Mouse (Mus musculus): ENCODE data around the gene Prr7. TPM values are rescaled to one million over a fixed set of nuclear protein-coding genes. Genes with fewer than 3 reads are reported as not detected.

The Prr7 gene
- polyA plus RNA-seq, 1 experiment from 2014 or later: 0.85 TPM

DNA sequence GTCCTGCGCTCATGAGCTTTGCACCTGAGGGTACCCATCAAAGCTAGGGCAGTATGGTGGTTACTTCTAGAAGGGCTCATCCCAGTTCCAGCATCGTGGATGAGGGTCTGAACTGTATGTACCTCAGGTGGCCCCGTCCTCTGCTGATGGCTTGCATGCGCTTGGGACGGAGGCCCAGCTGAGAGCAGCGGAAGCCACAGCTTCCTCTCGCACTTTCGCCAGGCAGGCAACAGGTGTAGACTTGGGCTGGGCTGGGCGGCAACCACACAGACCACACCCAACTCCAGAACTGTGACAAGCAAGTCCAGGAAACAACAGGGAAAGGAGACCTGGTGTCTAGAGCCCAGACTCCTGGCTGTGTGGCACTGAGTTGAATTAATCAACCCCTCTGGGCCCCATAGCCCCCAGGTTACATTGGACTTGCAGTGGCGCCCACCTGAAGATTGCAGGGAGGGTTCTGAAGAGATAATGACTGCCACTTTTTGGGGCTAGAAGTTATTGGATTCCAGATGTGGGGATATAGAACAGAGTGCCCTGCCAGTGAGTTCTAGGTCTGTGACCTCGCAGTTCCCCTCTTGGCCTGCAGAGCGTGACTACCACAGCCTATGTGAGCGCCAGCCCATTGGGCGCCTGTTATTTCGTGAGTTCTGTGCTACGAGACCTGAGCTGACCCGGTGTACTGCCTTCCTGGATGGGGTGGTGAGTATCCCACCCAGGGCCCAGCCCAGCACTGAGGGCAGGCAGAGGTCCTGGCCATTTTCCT is 14.2 kb upstream of the Prr7 start:
- WGBS: 87% methylated on average over 17 of the region's 17 CpGs
- Histone ChIP-seq H3K36me3 (peaks cover 44% of the 10 kb centered on the region), H3K27me3 (replicated peaks) (no peaks in the 10 kb centered on the region), H3K27ac (no peak overlapping the region), H3K9ac (no peak overlapping the region), H3K4me3 (replicated peaks) (no peak overlapping the region), H3K9me3 (no peaks in the 10 kb centered on the region), H3K4me1 (peaks cover 33% of the 10 kb centered on the region), H3K4me2 (no peak overlapping the region)
- no peak for ATAC-seq (ENCODE audit: insufficient read depth, low FRiP score, low read depth)

DNA sequence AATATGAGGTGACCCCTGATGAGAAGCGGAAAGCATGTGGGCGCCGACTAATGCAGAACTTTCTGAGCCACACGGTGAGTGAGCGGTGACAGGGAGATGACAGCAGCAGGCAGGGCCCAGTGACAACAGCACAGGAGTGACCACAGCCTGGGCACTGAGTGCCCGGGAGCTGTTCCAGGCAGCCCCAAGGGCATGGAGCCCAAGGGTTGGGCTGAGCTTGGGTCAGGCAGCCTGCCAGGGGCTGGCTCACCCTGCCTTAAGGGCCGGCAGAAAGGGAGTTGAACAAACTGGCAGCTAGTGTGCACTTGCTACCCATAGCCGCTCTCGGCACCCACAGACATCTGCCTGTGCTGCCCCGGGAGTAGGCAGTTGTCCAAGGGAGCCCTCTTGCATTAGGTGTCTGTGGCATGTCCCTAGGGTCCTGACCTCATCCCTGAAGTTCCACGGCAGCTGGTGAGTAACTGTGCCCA is 13.5 kb upstream of the Prr7 start:
- H3K4me3 ChIP-seq (replicated peaks): no peak overlapping the region
- no peaks in the 10 kb centered on the region for H3K9me3 ChIP-seq
- H3K4me2 ChIP-seq: no peak overlapping the region
- no peak for ATAC-seq (ENCODE audit: insufficient read depth, low FRiP score, low read depth)
- no peak overlapping the region for H3K27ac ChIP-seq
- peaks cover 33% of the 10 kb centered on the region for H3K4me1 ChIP-seq
- peaks cover 44% of the 10 kb centered on the region for H3K36me3 ChIP-seq
- 90% methylated on average over 11 of the region's 11 CpGs for WGBS
- H3K27me3 ChIP-seq (replicated peaks): no peaks in the 10 kb centered on the region
- no peak overlapping the region for H3K9ac ChIP-seq

DNA sequence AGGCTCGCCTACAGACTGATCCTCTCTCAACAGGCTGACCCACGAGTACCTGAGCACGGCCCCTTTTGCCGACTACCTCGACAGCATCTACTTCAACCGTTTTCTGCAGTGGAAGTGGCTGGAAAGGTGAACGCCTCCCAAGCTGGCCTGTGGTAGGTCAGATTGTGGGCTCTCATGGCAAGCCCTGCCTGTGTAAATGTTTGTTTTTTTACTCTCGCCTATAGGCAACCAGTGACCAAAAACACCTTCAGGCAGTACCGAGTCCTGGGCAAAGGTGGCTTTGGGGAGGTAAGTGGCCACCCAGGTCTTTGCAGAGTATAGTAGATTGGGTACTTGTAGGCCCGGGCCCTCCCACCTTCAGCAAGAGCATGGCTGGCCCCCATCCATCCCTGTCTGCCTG is 12.8 kb upstream of the Prr7 start:
- Histone ChIP-seq H3K9me3 (no peaks in the 10 kb centered on the region), H3K4me1 (peaks cover 27% of the 10 kb centered on the region), H3K9ac (no peak overlapping the region), H3K4me3 (replicated peaks) (no peak overlapping the region), H3K36me3 (peaks cover 49% of the 10 kb centered on the region), H3K4me2 (no peak overlapping the region), H3K27me3 (replicated peaks) (no peaks in the 10 kb centered on the region), H3K27ac (peak overlapping the region; percentile 40; the same call in 1 of the 2 replicates)
- ATAC-seq (ENCODE audit: insufficient read depth, low FRiP score, low read depth): no peak
- 85% methylated on average over 10 of the region's 10 CpGs for WGBS

DNA sequence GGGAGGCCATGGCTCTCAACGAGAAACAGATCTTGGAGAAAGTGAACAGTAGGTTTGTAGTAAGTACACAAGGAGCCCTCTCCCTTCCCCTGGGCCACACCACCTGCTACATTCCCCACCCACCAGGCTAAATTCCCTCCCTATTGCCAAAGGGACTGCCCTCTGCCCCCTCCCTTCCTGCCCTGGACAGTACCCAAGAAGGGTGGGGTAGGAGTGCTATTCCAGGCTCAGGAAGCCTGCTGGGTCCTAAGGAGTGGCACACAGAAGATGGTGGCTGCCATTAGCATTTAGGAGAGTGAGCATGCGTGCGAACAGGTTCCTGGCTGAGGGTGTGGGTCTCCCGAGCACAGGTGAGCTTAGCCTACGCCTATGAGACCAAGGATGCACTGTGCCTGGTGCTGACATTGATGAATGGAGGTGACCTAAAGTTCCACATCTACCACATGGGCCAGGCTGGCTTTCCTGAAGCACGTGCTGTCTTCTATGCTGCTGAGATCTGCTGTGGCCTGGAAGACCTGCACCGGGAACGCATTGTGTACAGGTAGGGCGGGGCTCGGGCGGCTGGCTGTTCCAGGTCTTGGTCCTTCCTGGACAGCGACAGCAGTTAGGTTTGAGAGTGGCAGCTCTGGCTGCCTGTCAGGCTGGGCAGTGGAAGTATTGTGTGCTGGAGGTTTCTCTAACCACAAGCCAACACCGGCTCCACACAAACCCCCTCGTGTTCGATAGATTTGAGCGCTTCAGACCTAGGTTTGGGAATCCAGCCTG is 12.1 kb upstream of the Prr7 start:
- H3K9ac ChIP-seq: no peak overlapping the region
- H3K36me3 ChIP-seq: peaks cover 52% of the 10 kb centered on the region
- H3K9me3 ChIP-seq: no peaks in the 10 kb centered on the region
- no peak overlapping the region for H3K4me3 ChIP-seq (replicated peaks)
- no peaks in the 10 kb centered on the region for H3K27me3 ChIP-seq (replicated peaks)
- peak overlapping the region; percentile 40; the same call in 1 of the 2 replicates for H3K27ac ChIP-seq
- H3K4me1 ChIP-seq: peaks cover 21% of the 10 kb centered on the region
- peak; percentile 44; the same call in 1 of the 2 replicates for ATAC-seq (ENCODE audit: insufficient read depth, low FRiP score, low read depth)
- 82% methylated on average over 16 of the region's 16 CpGs for WGBS
- H3K4me2 ChIP-seq: no peak overlapping the region

DNA sequence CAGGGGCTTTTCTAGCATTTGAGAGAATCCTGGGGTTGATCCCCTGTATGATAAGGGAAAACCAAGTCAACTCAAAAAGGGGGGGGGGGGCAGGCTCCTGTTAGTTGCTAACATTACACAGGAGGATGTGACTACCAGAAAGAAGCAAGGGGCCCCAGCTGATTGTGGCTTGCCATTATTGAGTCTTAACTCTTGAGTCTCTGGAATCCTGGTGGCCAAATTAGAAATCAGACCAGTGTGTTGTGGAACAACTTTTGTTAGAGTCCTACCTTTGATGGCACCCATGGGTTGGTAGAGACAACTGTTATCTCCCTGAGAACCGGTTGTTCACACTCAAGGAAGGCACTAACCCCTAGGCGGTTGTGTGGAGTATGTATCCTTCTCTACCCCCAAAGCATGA is 1.1 kb upstream of the Prr7 start:
- no peak overlapping the region for H3K4me2 ChIP-seq
- 47% methylated on average over 2 of the region's 2 CpGs for WGBS
- H3K9me3 ChIP-seq: no peaks in the 10 kb centered on the region
- H3K27me3 ChIP-seq (replicated peaks): no peaks in the 10 kb centered on the region
- no peak overlapping the region for H3K27ac ChIP-seq
- H3K36me3 ChIP-seq: peaks cover 18% of the 10 kb centered on the region
- no peak for ATAC-seq (ENCODE audit: insufficient read depth, low FRiP score, low read depth)
- H3K4me1 ChIP-seq: peaks cover 13% of the 10 kb centered on the region; the same call in 1 of the 2 replicates
- H3K9ac ChIP-seq: no peak overlapping the region
- no peak overlapping the region for H3K4me3 ChIP-seq (replicated peaks)

DNA sequence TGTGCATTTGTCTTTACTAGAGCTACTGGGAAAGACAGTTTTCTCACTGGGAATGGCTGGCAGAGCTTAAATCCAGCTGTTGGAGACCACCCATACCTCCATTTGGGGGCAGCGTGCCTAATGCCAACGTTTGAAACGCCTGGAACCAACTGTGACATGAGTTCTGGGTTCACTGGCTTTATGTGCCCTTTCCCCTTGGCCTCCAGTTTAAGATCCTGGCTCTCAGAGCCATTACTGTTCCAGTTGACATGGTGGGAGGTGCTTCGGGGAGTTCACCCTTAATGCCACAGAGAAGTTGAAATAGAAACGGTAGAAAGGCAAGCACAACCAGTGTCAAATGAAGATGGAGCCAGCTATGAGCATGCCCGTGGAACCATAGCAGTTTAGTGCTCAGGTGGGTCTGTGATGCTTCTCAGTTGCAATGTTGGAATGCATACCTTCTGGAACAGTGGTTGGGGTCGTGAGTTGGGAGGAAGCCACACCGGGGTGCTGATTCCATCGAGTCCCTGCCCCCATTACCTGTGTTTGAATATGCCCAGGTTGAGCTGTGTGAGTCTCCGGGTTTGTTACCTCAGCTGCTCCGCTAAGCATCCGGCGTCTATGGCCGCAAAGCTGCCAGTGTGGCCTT is 554 bp upstream of the Prr7 start:
- Histone ChIP-seq H3K9me3 (no peaks in the 10 kb centered on the region), H3K27me3 (replicated peaks) (no peaks in the 10 kb centered on the region), H3K9ac (no peak overlapping the region), H3K4me2 (peak overlapping the region; percentile 98), H3K36me3 (peaks cover 14% of the 10 kb centered on the region), H3K4me3 (replicated peaks) (peak overlapping the region; percentile 59), H3K27ac (no peak overlapping the region), H3K4me1 (peaks cover 13% of the 10 kb centered on the region; the same call in 1 of the 2 replicates)
- ATAC-seq (ENCODE audit: insufficient read depth, low FRiP score, low read depth): no peak
- 17% methylated on average over 14 of the region's 14 CpGs for WGBS

DNA sequence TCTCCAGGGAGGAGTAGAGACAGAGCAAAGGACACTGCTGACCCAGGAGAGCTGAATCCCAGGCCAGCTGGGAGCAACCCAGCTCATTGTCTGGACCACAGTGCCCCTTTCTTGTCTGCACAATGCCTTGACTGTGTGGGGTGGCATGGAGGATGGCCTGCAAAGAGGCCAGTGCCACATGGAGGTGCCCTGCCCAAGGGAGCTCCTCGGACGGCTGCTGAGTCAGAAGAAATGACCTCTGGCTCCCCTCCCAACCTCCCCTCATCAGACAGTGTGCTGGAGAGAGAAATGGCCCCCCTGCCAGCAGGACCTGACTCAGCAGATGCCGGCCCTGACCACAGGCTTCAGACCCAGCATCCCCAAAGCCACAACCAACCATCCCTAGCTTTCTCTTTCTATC is 1.1 kb downstream of the Prr7 start:
- WGBS: 31% methylated on average over 3 of the region's 3 CpGs
- H3K9ac ChIP-seq: no peak overlapping the region

DNA sequence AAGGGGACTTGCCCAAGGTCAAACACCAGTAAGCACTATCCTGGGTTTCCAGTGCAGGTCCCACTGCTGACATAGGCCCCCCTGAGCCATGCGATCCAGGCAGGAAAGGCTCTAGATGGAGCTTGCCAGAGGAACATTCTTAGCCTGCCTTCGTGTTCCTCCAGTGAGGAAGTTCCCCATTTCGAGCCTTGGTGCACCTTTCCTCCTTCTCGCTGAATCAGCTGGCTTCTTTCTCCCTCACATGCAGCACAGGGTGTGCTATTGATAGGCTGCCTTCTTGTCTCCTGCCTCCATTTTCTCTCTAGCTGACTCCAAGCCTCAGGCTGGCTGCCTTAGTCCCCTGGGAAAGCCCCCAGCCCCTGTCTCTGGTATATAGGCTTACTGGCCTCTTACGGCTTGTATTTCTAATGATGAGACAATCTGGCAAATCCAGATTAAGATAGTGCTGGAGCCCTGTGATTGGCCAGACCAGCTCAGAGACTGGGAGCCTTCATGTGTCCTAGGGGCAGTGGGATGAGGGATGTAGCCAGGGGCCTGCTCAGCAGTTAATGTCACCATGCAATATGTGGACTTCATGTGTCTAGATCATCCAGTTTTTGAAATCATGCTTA is 1.9 kb downstream of the Prr7 start:
- no peak for ATAC-seq (ENCODE audit: insufficient read depth, low FRiP score, low read depth)
- Histone ChIP-seq H3K9ac (no peak overlapping the region), H3K9me3 (no peaks in the 10 kb centered on the region), H3K36me3 (peaks cover 1% of the 10 kb centered on the region; the same call in 1 of the 2 replicates), H3K27ac (no peak overlapping the region), H3K4me1 (peaks cover 15% of the 10 kb centered on the region; the same call in 1 of the 2 replicates), H3K4me3 (replicated peaks) (no peak overlapping the region), H3K4me2 (no peak overlapping the region), H3K27me3 (replicated peaks) (no peaks in the 10 kb centered on the region)
- WGBS: 74% methylated on average over 5 of the region's 5 CpGs

More for the DNA sequence above, 1.1 kb downstream of the Prr7 start:
- H3K36me3 ChIP-seq: peaks cover 6% of the 10 kb centered on the region
- H3K27ac ChIP-seq: no peak overlapping the region
- no peak for ATAC-seq (ENCODE audit: insufficient read depth, low FRiP score, low read depth)
- H3K4me3 ChIP-seq (replicated peaks): no peak overlapping the region
- peaks cover 13% of the 10 kb centered on the region; the same call in 1 of the 2 replicates for H3K4me1 ChIP-seq
- H3K27me3 ChIP-seq (replicated peaks): no peaks in the 10 kb centered on the region
- H3K4me2 ChIP-seq: peak overlapping the region; percentile 98; the same call in 1 of the 2 replicates
- H3K9me3 ChIP-seq: no peaks in the 10 kb centered on the region

DNA sequence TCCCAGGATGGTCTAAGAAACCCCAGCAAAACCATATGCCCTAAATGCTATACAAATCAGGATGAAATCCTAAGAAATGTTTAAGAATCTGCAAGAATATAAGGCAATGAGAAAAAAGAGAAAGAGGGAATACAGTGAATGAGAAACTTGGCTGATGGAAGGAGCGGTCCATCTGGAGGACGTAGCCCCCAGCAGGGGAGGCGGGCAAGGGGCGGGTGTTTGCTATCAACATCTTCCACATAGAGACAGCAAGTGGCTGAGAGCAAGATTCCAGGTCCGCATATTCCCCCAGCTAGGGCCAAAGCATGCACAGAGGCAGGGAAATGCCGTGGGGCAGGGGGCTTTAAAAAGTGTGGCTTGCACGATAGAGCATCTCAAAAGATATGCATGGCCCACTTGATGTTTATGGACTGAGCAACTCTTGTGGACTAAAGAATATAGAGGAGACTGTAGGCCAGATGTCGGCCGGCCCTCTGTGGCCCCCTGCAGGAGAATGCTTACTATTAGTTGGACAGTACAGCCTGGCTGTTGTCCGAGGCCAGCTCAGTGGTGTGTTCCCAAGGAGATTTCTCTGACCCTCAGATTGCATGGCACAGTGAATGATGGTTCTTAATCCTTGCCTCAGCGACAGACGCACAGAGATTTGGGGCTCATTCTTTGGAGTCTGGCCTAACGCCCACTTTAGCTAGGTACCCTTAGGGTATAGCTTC is 4.9 kb downstream of the Prr7 start:
- H3K27ac ChIP-seq: no peak overlapping the region
- WGBS: 44% methylated on average over 13 of the region's 13 CpGs
- H3K9me3 ChIP-seq: no peaks in the 10 kb centered on the region
- H3K9ac ChIP-seq: no peak overlapping the region
- H3K4me2 ChIP-seq: no peak overlapping the region
- ATAC-seq (ENCODE audit: insufficient read depth, low FRiP score, low read depth): no peak
- no peaks in the 10 kb centered on the region for H3K27me3 ChIP-seq (replicated peaks)
- H3K4me3 ChIP-seq (replicated peaks): no peak overlapping the region
- 0 out of 2 replicates have a peak, but pooled peaks cover 4% of the 10 kb centered on the region for H3K36me3 ChIP-seq
- H3K4me1 ChIP-seq: peaks cover 25% of the 10 kb centered on the region

DNA sequence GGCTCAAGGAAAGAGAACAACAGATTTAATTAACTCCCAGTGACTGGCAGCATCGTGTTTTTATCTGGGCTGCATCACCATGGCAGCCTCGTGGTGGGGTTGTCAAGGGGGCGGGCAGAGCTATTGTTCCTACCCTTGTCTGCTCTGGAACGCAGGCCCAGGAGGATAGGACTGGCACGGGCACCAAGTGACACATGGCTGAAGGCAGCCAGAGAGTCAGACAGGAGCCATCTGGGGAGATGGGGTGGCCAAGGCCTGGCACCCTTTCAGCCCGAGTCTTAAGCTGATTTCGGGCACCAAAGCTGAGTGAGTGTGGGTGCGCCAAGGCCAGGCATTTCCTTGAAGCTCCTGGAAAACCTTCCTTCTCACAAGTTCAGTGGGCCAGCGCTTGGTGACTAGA is 6.3 kb downstream of the Prr7 start:
- ATAC-seq (ENCODE audit: insufficient read depth, low FRiP score, low read depth): no peak
- H3K4me1 ChIP-seq: peaks cover 23% of the 10 kb centered on the region
- WGBS: 77% methylated on average over 9 of the region's 9 CpGs
- H3K36me3 ChIP-seq: peaks cover 12% of the 10 kb centered on the region
- H3K4me2 ChIP-seq: no peak overlapping the region
- H3K27me3 ChIP-seq (replicated peaks): no peaks in the 10 kb centered on the region
- H3K9ac ChIP-seq: no peak overlapping the region
- no peaks in the 10 kb centered on the region for H3K9me3 ChIP-seq
- no peak overlapping the region for H3K4me3 ChIP-seq (replicated peaks)
- no peak overlapping the region for H3K27ac ChIP-seq

All from stomach, embryonic 15.5 days (tissue).